Mouse (Mus musculus) MEL (cell line): ENCODE results near the gene Vstm2l.

ENCODE experiments used
- MYB ChIP-seq: IDR thresholded peaks from 2 replicates; pipeline ENCODE4 v1.6.1; 2011; ENCODE audit warnings: mild to moderate bottlenecking, low read depth, low read length, improper control_type of control experiment
- POLR2A ChIP-seq, 2 experiments: IDR thresholded peaks; 2 replicates each; pipeline ENCODE4 v1.6.1; 2011 to 2012; ENCODE audit warnings: low read length in 2 of 2, mild to moderate bottlenecking in 2 of 2, control low read depth in 1 of 2, improper control_type of control experiment in 1 of 2, low read depth in 1 of 2, moderate library complexity in 1 of 2; ENCODE audit not compliant: control insufficient read depth in 1 of 2, insufficient read depth in 1 of 2, poor library complexity in 1 of 2
- POLR2AphosphoS2 ChIP-seq: IDR thresholded peaks from 2 replicates; pipeline ENCODE4 v1.6.1; 2011; ENCODE audit warnings: low read length, improper control_type of control experiment
- ZNF384 ChIP-seq: IDR thresholded peaks from 2 replicates; pipeline ENCODE4 v1.6.1; 2012; ENCODE audit warnings: low read depth, mild to moderate bottlenecking, inconsistent platforms, low read length, improper control_type of control experiment

- TF ChIP-seq POLR2AphosphoS2 (no peak), MYB (no peak), ZNF384 (no peak), POLR2A (IDR thresholded peaks at IDR 0.05; ENCODE audit: control insufficient read depth in 1 of 2, insufficient read depth in 1 of 2, low read depth in 1 of 2, low read length in 2 of 2, poor library complexity in 1 of 2) (no peak)
These were observed 47.3 kb upstream of the Vstm2l start for GRCm38 (mm10) chr2:157867126-157867525.
